Mouse (Mus musculus) testis, postnatal 14 days (tissue): ENCODE data around the gene Tsen15.

Experiments used
- DNase-seq: peaks from one replicate; pipeline ENCODE4 v3.0.0; 2021; ENCODE audit warnings: low spot score

Tsen15 gene

DNA sequence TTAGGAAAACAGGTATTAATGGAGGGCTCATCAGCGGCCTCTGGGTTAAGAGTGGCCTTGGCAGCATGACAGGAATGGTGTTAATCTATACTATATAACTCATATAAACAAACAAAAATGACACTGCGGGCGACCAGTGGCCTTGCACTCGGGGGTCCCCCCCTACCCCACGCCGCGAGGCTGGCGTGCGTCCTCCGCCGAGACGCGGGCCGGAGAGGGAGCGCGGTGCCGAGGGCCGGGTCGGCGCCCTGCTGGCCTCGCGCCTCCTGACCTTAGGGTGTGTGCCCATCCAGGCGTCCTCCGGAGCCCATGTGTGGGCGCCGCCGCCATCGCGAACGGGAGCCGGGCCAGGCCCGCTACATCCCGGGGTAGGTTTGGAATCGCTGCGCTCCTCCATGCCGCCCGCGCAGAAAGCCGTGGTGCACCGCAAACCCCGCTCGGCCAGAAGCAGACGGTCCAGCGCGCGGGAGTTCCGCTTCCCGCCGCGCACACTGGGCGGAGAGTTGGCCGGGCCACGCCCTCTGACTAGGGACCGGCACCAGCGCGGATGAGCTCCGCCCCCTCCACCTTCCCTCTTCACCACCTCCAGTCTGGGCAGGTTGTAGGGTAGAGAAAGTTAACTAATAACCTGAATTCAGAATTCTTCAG lies at the start of gene Tsen15:
Gene Tsen15, minus strand, starts transcription at position 501 of the 648 bp plus-strand sequence.
- peak; percentile 87 for DNase-seq

DNA sequence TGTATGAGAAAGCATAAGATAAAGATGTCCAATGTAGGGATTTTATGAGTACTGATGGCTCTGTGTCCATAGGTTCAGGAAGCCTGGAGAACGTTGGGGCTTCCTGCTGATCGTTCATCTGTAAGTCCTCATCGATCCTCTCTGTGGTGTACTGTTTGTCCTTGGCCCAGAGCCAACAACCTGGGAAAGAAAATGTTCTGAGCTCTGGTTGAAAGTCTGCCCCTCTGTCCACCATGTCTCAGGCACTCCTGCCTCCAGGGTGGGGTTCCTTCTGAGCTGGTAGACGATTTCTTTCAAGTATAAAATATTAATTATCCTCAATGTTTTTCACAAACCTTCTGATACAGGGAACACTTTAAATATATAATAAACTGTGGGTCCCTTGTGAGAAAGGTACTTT lies 47.7 kb upstream of the Tsen15 start:
- DNase-seq, result no peak

GRCm38 (mm10) chr1:152429805-152430204 lies 43.3 kb upstream of the Tsen15 start:
- no peak for DNase-seq

DNA sequence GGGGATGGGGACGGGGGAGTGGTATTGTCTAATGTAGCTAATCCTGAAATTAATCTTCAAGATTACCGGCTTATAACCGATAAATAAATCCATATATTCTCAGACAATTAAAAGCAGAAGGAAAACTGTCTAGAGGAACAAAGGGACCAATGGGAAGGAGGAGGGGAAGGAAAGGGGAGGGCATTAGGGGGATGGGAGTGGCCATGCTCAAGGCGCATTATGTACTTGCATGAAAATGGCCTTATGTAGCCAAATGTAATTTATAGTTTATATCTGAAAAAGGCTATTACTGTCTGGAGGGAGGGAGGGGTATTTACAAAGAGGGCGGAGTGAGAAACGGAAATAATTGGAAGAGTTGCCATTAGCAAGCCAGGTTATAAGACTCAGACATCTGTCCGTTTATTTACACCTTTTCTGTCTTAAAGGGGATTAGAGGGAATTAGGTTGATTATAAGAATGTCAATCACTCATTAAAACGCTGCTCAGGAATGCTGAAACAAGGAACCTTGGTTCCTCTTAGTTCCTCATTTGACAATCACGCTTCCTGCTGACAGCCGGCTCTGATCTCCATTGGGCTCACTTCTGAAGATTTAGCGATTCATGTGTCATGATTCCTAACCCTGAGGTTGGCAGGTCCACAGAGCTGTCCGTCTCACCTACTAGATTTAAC lies 41.6 kb upstream of the Tsen15 start:
- no peak for DNase-seq

DNA sequence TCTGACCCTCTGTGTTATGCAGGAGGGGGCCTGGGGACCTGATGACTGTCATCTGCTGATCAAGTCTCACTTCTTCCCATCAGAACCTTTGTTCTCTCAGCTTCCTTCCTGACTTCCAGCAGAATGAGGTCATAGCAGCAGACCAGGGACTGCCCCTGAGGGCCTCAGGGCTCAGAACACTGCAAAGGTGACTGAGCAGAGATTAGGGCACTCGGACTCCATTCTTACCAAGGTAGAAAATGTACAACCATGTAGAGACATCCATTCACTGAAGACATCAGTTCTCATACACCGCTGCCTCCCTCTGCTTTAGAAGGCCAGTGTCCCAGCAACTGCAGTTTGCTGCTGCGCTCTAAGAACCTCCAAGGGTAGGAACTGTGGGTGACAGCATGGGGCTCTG lies 36.6 kb upstream of the Tsen15 start:
- no peak for DNase-seq

DNA sequence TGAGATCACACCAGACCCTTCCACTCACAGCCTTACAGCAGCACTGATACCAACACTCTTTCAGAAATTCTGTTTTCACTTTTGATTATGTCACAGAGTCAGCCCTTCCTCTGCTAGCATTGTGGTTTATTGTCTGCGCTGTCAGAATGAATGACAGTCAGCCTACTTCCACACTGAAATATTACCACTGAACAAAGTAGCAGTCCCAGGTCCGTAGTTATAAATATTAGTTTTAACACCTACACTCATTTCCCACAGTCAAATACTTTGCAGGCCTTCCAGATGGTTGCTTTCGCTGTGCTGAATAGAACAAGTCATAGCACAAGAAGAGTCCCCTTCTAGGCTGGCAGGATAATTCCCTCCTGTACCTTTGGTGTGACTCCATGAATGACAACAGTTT lies 35.8 kb upstream of the Tsen15 start:
- DNase-seq, result no peak

- DNase-seq, result peak; percentile 15
Observed at GRCm38 (mm10) chr1:152417602-152418001, 31.1 kb upstream of the Tsen15 start.

GRCm38 (mm10) chr1:152416306-152416904 lies 29.9 kb upstream of the Tsen15 start:
- DNase-seq, result no peak

DNA sequence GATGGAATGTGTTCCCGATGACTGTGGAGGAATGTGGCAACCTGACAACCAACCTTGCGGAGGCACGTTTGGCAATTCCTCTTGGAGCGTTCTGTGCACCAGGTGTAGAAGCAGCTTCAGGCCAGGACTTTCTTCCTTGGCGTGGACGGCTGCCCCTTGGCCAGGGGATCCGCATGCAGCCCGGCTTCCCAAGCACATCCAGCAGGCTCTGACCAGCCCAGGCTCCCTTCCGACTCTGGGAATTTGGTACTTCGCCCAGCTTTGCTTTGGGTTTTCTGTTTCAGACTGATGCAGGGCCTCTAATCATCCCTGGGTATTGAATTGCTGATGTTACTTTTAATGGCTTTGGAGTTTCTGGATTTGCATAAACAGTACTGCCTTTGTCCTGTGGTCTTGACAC lies 28.0 kb upstream of the Tsen15 start:
- DNase-seq, result no peak

DNA sequence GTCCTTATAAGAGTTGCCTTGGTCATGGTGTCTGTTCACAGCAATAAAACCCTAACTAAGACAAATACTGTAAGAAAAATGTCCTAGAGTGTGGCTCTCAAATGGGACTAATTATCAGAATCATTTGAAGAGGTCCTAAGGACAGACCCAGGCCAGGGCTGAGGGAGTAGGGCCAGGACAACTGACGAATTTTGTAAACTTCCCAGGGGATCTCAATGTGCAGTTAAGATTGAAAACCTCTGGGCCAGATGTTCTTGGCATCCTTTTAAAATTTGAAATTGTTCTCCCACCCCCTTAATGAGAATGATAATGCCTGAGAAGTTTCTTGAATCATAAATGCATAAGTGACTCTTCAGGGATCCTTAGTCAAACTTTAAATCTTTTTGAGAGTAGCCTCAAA lies 27.5 kb upstream of the Tsen15 start:
- DNase-seq, result no peak

DNA sequence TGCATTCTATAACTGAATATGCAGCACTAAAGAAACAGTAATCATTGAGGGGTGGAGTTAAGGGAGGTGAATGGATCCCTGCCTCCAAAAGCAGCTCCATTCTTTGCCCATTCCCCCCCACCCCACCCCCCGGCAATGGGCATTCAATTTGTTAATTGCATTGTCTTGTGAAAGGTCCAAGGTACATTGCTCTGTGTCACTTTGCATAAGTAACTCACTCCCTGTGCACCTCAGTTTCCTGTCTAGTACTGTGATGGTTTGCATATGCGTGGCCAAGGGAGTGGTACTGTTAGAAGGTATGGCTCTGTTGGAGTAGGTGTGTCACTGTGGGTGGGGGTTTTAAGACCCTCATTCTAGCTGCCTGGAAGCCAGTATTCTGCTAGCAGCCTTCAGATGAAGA lies 26.6 kb upstream of the Tsen15 start:
- no peak for DNase-seq

- DNase-seq, result no peak
Observed at GRCm38 (mm10) chr1:152410657-152411056, 24.2 kb upstream of the Tsen15 start.

- DNase-seq, result no peak
Observed at GRCm38 (mm10) chr1:152409356-152409755, 22.9 kb upstream of the Tsen15 start.

DNA sequence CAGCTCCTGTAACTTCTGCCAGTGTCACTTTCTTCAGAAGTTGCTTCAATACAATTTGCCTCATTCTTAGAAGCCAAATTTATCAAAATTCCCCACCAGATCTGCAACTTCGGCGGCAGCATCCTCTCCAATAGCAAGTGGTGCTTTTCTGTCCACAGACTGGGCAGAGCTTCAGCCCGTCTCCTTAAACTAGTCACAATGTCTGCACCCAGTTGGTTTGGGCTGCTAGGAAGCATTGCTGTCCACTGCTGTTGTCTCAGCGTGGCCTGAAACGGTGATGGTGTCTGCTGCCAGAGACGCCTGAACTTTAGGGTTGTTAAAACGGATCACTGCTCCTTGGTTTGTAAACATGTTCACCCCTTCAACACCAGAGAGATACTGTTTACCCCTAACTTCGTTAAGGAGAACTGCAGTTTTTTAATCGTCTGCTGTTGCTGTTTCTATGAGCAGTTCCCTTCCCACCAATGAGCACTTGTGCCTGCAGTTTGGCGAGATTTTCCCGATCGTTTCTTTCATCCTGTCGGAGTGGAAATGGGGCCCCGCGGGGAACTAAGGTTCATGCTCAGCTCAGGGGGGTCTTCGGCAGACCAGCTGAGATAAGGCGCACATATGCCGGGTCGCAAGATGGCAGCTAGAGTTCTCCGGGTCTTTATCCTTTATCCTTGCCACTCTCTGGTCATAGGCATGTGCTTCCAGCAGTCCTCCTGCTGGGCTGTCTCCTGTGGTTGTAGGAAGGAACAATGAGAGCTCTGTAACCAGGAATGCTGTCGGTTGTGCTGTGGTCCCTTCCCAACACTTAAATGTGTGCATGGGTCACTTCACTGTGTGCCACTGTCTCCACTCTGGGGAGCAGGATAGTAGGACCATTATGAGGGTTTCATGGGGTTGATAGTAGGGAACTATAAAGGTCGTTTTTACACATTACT lies 20.8 kb upstream of the Tsen15 start:
- no peak for DNase-seq

DNA sequence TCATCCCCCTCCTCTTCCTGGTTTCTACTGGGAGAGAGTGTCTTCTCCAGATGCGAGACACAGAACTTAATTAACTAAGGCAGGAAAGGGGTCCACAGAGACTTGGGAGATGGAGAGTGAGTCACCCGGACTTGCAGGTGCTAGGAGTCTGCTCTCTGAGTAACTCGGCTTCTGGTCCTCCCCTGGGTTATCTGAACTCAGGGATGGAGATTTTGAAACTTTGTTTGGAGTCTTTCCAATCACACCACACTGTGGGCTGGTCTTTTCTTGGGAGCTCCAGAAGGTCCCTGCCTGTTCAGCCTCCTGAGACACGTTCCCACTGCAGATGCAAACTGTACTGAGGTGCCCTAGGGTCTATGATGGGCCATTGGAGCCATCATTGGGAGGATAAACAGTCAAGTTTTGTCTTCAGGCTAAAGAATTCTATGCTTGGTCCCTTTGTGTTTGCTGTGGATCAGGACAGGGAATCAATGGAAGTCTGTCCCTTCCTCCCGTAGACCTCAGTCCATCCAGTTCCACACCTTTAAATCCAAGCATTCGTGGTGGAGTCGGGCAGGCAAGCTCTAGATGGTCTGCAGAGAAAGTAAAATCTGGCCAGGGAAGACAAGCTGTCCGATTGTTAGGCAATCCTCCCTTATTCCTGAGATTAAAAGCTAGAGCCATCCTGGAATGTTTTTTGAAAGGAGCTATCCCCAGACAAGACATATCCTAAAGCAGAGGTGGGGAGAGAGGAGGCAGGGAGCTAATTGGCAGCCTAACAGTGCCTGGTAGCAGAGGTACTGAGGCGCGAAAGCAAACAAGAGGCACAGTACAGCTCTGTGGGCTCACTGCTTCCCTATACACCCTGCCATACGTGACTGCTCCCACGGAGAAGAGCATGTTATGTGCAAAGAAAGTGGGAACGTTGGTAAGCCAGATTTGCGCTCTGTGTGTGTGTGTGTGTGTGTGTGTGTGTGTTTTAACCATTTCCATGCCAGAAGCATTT lies 14.4 kb upstream of the Tsen15 start:
- DNase-seq, result no peak

- no peak for DNase-seq
Observed at GRCm38 (mm10) chr1:152399790-152400555, 13.5 kb upstream of the Tsen15 start, which contains the start of gene Colgalt2. TSS of gene Colgalt2 (plus strand) at chr1:152399830.

DNA sequence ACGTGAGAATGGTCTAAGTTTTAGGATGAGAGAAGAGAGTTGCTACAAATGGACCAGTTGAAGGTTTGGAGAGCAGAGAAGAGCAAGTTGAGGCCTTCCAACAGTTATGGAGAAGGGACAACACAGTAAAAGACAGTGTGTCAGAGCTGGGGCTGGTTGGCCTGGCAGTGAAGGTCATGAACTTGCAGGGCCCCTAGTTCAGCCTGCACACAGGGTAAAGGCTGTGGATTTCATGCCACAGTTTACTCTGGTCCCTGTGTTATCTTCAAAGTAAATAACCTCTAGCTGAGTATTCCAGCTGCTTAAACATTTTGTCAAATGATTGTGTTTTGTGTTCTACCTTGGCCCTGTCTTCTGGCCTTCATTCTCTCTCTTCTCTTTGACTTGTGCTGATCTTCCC lies 12.2 kb upstream of the Tsen15 start:
- no peak for DNase-seq

- no peak for DNase-seq
Observed at GRCm38 (mm10) chr1:152394956-152395515, 8.5 kb upstream of the Tsen15 start.

DNA sequence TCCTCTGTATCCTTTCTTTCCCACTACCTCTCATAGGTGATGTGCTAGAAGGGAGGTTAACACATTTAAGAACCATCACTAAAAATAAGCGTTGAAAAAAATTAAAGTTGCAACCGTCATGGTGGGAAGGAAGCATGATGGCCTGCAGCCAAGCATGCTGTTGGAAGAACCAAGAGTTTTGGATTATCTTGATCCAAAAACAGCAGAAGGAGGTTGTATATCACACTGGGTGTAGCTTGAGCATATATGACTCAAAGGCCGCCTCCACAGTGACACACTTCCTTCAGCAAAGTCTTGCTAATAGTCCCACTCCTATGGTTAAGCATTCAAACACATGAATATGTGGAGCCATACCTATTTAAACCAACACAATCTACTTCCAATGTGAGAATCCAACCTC lies 7.6 kb upstream of the Tsen15 start:
- DNase-seq, result no peak

DNA sequence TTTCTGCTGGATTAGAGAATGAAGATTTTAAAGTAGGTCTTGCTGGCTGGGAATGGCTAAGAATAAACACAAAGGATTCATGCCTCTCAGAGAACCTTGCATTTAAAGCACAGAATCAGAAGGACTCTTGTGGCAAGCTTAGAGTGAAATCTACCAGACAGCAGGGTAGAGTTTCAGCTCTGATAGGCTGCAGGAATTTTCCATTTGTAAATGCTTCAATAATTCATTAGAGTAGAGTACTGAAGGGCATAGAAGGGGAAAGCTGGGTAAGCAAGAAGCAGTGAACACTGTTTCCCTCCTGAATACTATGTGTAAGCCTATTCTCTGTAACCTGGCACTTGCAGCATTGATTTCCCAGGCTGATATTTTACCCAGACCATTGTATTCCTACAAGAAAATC lies 2.8 kb upstream of the Tsen15 start:
- no peak for DNase-seq
